Mouse (Mus musculus): ENCODE data around the gene Islr2. TPM values are rescaled to one million over a fixed set of nuclear protein-coding genes. Genes with fewer than 3 reads are reported as not detected.
A peak's percentile ranks its signal among the peaks of the same experiment; 100 is the strongest.

Islr2 gene
- polyA plus RNA-seq, 1 experiment from 2014 or later: 18.1 TPM

DNA sequence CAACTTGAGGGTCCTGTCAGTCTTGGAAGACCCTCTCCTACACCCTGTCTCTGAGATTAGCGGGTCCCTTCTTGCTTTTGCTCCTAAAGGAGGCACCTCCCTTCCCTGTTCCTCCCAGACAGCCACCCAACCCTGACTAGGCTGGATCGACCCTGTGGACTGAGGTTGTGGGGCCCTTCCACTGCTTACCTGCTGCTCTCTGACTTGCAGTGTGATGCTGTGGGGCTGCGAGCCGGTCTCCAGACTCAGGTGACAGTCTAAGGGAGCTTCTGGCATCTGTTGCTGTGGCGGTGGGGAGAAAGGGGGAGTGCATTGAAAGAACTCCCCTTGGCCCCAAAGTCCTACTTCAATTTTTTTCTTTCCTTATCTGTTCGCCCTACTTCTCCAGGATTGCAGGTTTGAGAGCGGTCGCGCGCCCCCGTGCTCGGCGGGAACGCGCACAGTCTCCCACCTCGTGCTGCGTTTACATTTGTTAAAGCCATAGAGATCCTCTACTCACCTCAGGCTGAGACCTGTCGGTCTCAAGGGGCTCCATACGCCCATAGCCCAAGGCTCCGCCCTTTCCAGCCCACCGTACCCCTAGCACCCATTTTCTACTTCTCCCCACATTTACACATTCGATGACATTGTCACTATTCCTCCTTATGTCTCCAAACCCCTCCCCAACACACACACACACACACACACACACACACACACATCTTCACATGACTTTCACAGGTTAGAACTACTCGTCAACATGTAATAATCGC, 2.9 kb downstream of the Islr2 start:
- Histone ChIP-seq H3K4me3 (ENCODE audit: low read depth, low read length) (peak overlapping the region; percentile 30), H3K27me3 (ENCODE audit: control insufficient read depth, insufficient read depth, low read length) (peaks cover 76% of the 10 kb centered on the region), H3K9me3 (ENCODE audit: control insufficient read depth, low read length) (no peaks in the 10 kb centered on the region), H3K9ac (ENCODE audit: low read length) (peak overlapping the region; percentile 61), H3K4me2 (ENCODE audit: low read depth, low read length, severe bottlenecking) (peak overlapping the region; percentile 45), H3K27ac (ENCODE audit: low read depth, low read length) (peak overlapping the region; percentile 58; the same call in 1 of the 2 replicates), H3K4me1 (replicated peaks; ENCODE audit: control insufficient read depth, insufficient read depth, low read length) (peaks cover 57% of the 10 kb centered on the region), H3K36me3 (ENCODE audit: control insufficient read depth, insufficient read depth, low read length) (no peaks in the 10 kb centered on the region)
- no peak for ATAC-seq (replicated peaks; ENCODE audit: low FRiP score)
- WGBS: 1% methylated on average over 24 of the region's 24 CpGs
- DNase-seq (ENCODE audit: low spot score): peak; percentile 53

DNA sequence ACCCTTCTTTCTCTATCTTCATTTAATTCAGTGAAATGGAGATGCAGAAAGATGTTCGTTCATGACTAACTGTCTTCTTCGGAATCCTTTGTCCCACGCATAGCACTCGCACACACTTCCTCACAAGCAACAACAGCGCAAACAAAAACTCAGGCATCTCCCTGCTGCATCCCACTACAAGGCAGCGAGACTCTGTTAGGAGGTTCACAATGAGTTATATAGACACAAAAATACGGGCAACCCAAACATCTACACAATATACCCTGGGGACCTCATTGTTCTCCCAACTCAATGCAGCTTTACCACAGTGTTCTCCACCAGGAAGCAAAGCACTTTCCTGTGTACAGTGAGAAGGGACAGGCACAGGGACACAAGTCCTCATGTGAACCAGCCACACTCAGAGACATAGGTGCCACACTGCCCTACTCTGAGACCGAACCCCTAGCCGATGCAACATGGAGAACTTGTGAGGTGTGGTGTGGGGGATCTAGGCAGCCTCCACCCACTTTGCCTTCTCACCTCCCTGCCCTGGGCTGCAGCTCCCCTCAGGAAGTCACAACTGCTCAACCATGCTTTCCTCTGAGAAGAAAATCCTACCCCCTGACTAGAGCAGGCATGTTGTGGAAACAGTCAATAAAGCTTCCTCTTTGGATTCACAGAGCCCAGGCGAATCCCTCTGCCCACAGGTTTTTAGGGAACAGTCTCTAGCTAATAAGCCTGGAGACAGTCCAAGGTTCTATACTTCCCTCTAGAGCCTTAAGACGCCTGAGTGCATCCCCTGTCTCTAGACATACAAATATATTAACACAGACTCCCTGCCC, 3.6 kb downstream of the Islr2 start:
- Histone ChIP-seq H3K27ac (ENCODE audit: low read depth, low read length) (peak overlapping the region; percentile 62), H3K9ac (ENCODE audit: low read length) (peak overlapping the region; percentile 61), H3K4me1 (replicated peaks; ENCODE audit: control insufficient read depth, insufficient read depth, low read length) (peaks cover 57% of the 10 kb centered on the region), H3K4me2 (ENCODE audit: low read depth, low read length, severe bottlenecking) (peak overlapping the region; percentile 45), H3K27me3 (ENCODE audit: control insufficient read depth, insufficient read depth, low read length) (peaks cover 83% of the 10 kb centered on the region), H3K4me3 (ENCODE audit: low read depth, low read length) (peak overlapping the region; percentile 30), H3K36me3 (ENCODE audit: control insufficient read depth, insufficient read depth, low read length) (no peaks in the 10 kb centered on the region), H3K9me3 (ENCODE audit: control insufficient read depth, low read length) (no peaks in the 10 kb centered on the region)
- DNase-seq (ENCODE audit: low spot score): peak; percentile 50
- no peak for ATAC-seq (replicated peaks; ENCODE audit: low FRiP score)
- 9% methylated on average over 11 of the region's 11 CpGs for WGBS

DNA sequence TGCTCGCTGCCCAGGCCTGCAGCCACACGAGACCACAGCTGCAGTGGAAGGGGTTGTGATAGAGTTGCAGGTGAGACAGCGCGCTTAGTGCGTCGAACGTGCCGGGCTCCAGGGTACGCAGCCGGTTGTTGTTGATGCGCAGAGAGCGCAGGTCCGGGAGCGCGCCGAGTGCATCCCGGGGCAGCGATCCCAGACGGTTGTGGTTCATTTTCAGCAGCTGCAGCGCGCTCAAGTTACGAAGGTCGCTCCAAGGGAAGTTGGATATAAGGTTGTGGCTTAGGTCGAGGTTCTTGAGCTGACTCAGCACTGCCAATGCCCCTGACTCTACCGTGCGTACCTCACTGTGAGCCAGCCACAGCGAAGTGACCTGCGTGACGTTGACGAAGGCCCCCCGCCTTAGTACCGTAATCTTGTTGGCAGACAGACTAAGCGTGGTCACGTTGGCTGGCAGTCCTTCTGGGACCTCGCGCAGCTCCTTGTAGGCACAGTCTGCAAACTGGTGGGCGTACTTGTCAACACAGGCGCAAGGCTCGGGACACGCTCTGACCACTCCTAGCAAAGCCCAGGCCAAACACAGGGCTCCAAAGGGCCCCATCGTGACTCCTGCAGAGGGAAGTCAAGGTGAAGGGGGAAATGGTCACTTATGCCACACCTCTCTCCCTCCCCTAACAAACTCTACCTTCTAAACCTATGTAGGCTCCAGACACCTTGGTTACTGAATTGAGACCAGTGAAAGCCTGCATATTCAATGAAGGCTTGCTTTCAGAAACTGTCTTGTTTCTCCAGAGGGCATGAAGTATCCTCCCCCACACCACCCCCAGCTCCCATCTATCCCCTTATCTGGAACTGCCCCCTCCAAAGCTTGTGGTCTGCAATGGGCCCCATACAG, 4.5 kb downstream of the Islr2 start:
- H3K4me1 ChIP-seq (replicated peaks; ENCODE audit: control insufficient read depth, insufficient read depth, low read length): peaks cover 55% of the 10 kb centered on the region
- WGBS: 1% methylated on average over 41 of the region's 41 CpGs
- no peaks in the 10 kb centered on the region for H3K9me3 ChIP-seq (ENCODE audit: control insufficient read depth, low read length)
- DNase-seq (ENCODE audit: low spot score) (peak; percentile 54), ATAC-seq (replicated peaks; ENCODE audit: low FRiP score) (no peak)
- H3K9ac ChIP-seq (ENCODE audit: low read length): peak overlapping the region; percentile 61
- H3K36me3 ChIP-seq (ENCODE audit: control insufficient read depth, insufficient read depth, low read length): no peaks in the 10 kb centered on the region
- H3K27ac ChIP-seq (ENCODE audit: low read depth, low read length): peak overlapping the region; percentile 37
- peak overlapping the region; percentile 45 for H3K4me2 ChIP-seq (ENCODE audit: low read depth, low read length, severe bottlenecking)
- H3K4me3 ChIP-seq (ENCODE audit: low read depth, low read length): peak overlapping the region; percentile 30
- peaks cover 84% of the 10 kb centered on the region for H3K27me3 ChIP-seq (ENCODE audit: control insufficient read depth, insufficient read depth, low read length)

DNA sequence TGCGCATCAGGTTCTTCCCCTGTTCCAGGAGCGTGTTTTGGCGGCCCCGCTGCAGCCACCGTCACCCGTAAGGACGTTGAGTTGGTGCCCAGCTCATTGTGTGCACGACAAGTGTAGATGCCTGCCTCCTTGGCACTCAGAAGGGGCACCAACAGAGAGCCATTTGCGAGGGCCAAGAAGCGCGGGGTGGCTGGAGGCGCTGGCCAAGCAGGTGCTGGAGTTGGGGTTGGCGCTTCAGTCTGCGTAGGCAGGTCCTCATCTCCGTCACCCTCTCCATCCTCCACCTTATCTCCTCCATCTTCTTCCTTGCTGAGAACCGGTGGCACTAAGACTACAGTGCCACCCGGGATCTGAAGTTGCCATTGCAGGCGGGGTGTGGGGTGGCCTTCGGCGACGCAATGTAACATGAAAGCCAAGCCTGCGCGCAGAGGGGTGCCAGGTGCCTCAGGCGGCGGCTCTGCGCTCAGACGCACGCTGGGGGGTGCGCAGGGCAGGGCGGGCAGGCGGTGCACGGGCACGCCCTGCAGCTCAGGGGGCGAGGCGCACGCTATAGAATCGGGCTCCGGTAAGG, 5.2 kb downstream of the Islr2 start:
- H3K27ac ChIP-seq (ENCODE audit: low read depth, low read length): peak overlapping the region; percentile 57
- no peaks in the 10 kb centered on the region for H3K9me3 ChIP-seq (ENCODE audit: control insufficient read depth, low read length)
- DNase-seq (ENCODE audit: low spot score): peak; percentile 64
- H3K4me2 ChIP-seq (ENCODE audit: low read depth, low read length, severe bottlenecking): peak overlapping the region; percentile 45
- 2% methylated on average over 38 of the region's 38 CpGs for WGBS
- H3K4me3 ChIP-seq (ENCODE audit: low read depth, low read length): peak overlapping the region; percentile 30
- peaks cover 84% of the 10 kb centered on the region for H3K27me3 ChIP-seq (ENCODE audit: control insufficient read depth, insufficient read depth, low read length)
- ATAC-seq (replicated peaks; ENCODE audit: low FRiP score): no peak
- peaks cover 56% of the 10 kb centered on the region for H3K4me1 ChIP-seq (replicated peaks; ENCODE audit: control insufficient read depth, insufficient read depth, low read length)
- no peaks in the 10 kb centered on the region for H3K36me3 ChIP-seq (ENCODE audit: control insufficient read depth, insufficient read depth, low read length)
- H3K9ac ChIP-seq (ENCODE audit: low read length): peak overlapping the region; percentile 61

DNA sequence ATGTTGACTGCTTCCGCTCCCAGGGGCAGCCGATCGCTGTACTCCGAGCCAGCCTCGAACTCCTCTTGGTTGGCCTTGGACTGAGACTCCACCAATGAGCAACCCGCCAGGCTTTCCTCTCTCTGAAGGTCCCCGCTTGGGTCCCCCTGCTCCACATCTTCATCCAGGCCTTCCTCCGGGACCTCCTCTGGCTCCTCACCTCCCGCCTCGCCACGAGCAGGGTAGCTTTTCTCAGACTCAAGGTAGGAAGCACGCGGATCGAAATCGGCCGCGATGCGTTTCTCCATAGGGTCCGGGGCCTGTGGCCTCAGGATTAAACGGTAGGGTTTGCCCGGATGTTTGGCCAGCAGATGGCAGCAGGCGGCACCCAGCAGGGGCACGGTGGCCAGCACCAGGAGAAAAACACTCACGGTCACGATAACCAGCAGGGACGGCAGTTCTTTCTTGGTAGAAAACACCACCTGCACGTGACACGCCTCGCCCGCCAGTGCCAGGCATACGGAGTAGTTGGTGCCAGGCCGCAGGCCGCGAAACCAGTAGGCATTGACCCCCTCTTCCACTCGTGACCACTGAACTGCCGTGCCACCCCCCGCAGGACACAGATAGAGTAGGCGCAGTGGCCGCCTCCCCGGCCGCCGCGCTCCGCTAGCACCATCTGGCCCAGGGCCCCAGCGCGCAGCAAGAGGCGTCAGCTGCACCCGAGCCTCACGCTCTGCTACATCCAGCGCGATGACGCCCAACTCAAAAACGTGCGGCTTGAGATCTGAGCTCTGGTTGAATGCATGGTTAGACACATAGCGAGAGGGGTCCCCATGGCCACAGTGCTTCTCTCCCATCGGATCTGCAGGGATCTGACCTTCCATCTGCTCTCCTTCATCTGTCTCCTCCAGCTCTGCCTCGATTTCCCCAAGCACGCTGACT, 6.1 kb downstream of the Islr2 start:
- peak; percentile 77 for DNase-seq (ENCODE audit: low spot score)
- Histone ChIP-seq H3K4me1 (replicated peaks; ENCODE audit: control insufficient read depth, insufficient read depth, low read length) (peaks cover 53% of the 10 kb centered on the region), H3K36me3 (ENCODE audit: control insufficient read depth, insufficient read depth, low read length) (no peaks in the 10 kb centered on the region), H3K27me3 (ENCODE audit: control insufficient read depth, insufficient read depth, low read length) (peaks cover 75% of the 10 kb centered on the region), H3K27ac (ENCODE audit: low read depth, low read length) (peak overlapping the region; percentile 57), H3K9ac (ENCODE audit: low read length) (peak overlapping the region; percentile 55), H3K4me3 (ENCODE audit: low read depth, low read length) (peak overlapping the region; percentile 30), H3K4me2 (ENCODE audit: low read depth, low read length, severe bottlenecking) (peak overlapping the region; percentile 45), H3K9me3 (ENCODE audit: control insufficient read depth, low read length) (no peaks in the 10 kb centered on the region)
- ATAC-seq (replicated peaks; ENCODE audit: low FRiP score): no peak
- WGBS: 1% methylated on average over 58 of the region's 58 CpGs

DNA sequence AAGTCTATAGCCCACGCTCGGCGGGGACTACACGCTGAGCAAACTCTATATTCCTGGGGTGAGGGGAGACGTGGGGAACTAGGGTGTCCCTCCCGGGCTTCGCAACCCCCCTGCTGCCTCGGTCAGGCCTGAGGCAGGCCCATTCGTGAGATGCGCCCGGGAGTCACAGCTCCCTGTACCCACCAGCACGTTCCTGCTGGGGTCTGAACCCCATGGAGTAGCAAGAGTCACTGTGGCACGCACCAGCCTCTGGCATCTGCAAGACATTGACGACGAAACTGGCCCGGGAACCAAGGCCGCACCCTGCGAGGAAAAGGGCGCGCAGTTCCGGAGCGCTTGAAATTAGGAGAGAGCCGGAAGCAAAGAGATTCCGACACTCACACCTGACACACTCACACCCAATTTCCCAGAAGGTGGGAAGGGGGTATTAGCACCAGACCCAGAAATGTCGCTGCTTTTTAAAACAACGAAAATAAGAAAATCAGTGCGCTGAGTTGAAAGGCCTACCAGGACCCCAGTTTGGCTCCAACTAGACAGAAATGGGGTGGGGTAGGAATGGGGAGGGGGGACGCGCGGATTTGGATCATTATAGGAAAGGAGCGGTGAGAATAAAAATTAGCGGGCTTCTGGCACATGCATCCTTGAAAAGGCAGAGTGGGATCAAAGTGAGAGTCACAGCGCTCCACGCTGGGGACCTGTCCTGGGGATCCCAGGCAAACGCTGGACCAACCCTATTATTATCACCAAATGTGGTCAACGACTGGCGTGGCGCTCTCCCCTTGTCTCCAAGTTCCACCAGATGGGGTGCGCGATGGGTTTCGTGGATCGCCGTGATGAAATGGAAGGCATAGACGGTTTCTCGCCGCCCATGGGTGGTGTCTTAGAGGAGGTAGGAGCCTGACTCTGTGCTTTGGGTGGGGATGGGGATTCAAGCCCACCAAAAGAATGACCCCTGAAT, 7.2 kb downstream of the Islr2 start:
- peaks cover 41% of the 10 kb centered on the region for H3K4me1 ChIP-seq (replicated peaks; ENCODE audit: control insufficient read depth, insufficient read depth, low read length)

DNA sequence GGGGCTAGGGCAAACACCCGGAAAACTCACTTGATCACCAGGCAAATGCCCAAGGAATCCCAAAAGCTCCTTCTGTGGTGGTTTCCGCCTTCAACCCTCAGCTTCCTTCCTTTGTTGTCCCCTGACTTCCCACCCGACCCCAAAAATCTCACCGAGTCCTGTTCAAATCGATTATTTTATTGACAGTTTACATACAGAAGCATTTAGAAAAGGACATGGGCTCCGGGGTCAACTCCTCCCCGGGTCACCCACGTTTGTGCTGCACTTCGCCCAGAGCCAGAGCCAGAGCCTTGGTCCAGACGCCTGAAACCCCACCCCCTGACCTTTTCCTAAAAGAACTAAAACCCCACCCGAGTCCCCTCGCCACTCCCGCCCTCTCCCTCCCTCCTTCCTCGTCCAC, 8.0 kb downstream of the Islr2 start:
- Histone ChIP-seq H3K4me2 (ENCODE audit: low read depth, low read length, severe bottlenecking) (peak overlapping the region; percentile 45), H3K9me3 (ENCODE audit: control insufficient read depth, low read length) (no peaks in the 10 kb centered on the region), H3K4me1 (replicated peaks; ENCODE audit: control insufficient read depth, insufficient read depth, low read length) (peaks cover 34% of the 10 kb centered on the region), H3K27me3 (ENCODE audit: control insufficient read depth, insufficient read depth, low read length) (peaks cover 57% of the 10 kb centered on the region), H3K4me3 (ENCODE audit: low read depth, low read length) (peak overlapping the region; percentile 30), H3K9ac (ENCODE audit: low read length) (peak overlapping the region; percentile 55), H3K36me3 (ENCODE audit: control insufficient read depth, insufficient read depth, low read length) (no peaks in the 10 kb centered on the region), H3K27ac (ENCODE audit: low read depth, low read length) (peak overlapping the region; percentile 21; the same call in 1 of the 2 replicates)
- DNase-seq (ENCODE audit: low spot score) (peak; percentile 47), ATAC-seq (replicated peaks; ENCODE audit: low FRiP score) (no peak)
- 1% methylated on average over 13 of the region's 14 CpGs for WGBS

More for the DNA sequence above, 7.2 kb downstream of the Islr2 start:
- Histone ChIP-seq H3K9me3 (ENCODE audit: control insufficient read depth, low read length) (no peaks in the 10 kb centered on the region), H3K4me3 (ENCODE audit: low read depth, low read length) (peak overlapping the region; percentile 30), H3K4me2 (ENCODE audit: low read depth, low read length, severe bottlenecking) (peak overlapping the region; percentile 45), H3K27me3 (ENCODE audit: control insufficient read depth, insufficient read depth, low read length) (peaks cover 64% of the 10 kb centered on the region), H3K36me3 (ENCODE audit: control insufficient read depth, insufficient read depth, low read length) (no peaks in the 10 kb centered on the region), H3K27ac (ENCODE audit: low read depth, low read length) (peak overlapping the region; percentile 21; the same call in 1 of the 2 replicates), H3K9ac (ENCODE audit: low read length) (peak overlapping the region; percentile 55)
- WGBS: 3% methylated on average over 46 of the region's 46 CpGs
- peak; percentile 58 for DNase-seq (ENCODE audit: low spot score)
- ATAC-seq (replicated peaks; ENCODE audit: low FRiP score): no peak

All from forebrain, embryonic 11.5 days (tissue).